Mouse (Mus musculus) cerebellum, postnatal 10 days (tissue): ENCODE data around the gene Ctla4.
A peak's percentile ranks its signal among the peaks of the same experiment; 100 is the strongest.

Experiments
- DNase-seq, 2 experiments: peaks; one replicate each; pipeline ENCODE4 v3.0.0; 2021; ENCODE audit warnings: mixed read lengths in 2 of 2

Gene Ctla4

DNA sequence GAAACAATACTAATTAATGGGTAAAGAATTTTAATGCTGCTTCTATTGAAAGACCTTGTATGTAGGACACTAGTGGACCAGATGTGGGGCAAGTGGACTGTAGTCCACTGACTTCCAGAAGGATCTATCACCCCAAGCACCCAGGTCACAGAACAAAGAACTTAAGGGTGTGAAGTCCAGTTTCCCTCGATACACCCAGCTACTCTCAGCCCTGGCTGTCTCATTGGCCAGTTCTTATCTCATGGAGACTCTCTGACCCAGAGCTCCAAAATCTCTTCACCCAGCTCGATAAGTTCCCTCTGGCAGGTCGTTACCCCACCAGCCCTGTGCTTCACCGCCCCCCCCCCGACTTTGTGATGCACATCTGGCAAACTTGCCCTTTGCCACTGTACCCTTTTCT, 20.8 kb upstream of the Ctla4 start:
- no peak for DNase-seq

DNA sequence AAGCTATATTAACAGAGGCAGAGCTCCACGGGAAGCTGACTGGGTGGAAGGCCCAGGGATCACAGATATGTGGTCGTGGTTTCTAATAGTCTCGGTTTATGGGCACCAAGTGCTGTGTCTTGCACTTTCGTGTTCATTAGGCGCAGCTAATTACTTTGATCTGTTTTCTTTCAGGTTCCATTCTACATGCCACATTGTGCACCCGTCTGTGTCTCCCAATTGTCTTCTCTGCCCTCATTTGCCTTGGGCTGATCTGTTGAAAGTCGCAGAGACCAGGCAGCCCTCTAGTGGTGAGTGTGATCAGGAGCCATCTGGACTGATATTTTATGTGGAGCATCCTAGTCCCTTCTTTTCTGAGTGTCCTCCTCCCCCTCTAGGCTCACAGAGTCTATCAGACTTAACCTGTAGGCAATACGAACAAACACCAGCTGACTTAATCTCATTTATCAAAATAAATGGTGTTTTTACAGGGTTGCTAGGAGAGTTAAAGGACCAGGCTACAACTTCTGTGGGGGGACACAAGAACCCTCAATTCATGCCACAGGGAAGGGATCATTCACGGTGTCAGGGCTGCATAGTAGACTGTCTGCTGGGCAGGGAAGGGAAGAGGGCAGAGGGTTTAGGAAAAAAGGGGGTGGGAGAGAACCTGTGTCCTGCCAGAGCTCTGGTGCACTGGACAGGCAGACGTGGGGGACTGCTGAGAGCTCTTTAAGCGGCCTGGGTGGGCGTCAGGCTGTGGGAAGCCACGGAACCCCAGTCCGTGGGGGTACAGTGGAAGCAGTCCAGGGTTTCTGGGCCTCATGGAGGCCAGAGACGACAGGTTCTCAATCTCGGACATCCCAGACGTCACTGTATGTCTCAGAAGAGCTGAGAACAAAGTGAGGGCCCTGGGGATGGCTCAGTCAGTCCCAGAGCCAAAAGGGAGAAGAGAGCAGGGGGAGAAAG, 18.2 kb upstream of the Ctla4 start:
- peak; percentile 77 to 82 for DNase-seq

DNA sequence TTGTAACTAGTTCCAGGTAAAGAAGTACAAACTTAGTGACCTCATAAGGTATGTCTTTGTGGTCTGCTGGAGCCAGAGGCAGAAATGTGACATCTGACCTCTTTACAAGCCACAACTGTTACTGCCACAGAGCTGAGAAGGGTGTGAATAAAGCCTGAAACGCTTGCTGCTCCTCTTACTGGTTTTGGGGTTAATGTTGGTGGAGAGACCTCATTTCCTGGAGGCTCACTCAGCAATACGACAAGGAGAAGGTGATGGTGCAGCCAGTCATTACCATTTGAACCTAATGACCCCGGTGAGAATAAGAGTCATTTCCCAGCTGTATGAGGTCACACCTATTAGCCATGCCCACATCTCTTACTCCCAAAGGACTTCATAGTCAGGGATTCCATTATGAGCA, 11.5 kb upstream of the Ctla4 start:
- no peak for DNase-seq

DNA sequence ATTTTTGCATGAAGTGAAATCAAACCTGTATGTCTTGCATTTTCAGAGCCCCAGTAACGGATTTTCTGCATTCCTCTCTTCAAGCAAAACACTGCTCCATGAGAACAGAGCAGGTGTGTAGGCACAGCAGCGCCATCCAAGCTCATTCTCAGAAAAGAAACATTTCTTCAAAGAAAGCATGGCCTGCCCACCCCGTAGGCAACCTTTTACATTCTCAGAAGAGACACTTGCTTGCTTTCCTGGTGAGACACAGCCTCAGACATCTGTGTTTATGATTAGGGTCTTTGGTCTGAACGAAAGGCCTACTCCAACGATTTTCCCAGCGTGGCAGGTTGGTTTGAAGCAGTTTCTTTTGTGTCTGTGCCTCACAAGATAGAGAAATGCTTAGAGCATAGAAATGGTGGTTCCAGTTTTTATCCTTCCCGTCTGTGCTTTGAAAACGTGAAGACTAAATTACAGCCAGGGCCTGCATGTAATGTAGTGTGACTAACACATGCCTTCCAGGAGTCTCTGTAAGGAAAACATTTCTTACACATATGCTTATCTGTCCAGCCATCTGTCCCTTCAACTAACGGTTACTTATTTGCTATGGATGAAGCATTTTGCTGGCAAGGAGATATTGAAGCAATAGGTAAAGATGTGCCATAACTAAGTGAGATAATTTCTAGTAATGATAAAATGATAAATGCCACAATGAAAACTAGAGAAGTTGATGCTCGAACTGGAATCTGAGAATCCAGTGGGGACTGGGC, 6.5 kb upstream of the Ctla4 start:
- no peak for DNase-seq

DNA sequence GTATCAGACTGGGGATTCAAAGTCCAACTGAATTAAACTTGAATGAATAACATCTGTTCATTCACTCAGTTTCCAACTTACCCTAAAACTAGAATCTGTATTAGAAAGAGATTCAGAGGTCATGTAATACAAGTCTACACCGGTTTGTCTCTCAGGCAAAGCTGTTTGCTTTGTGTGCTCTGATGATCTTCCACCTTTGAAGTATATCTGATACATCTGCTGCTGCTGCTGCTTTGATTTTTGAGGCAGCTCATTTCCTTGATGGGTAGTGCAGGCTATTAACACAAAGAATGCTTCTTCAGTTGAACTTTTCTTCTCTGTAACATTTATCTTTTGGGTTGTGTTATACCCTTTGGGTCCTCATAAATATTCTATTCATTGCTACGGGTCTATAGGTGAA, 4.0 kb upstream of the Ctla4 start:
- no peak for DNase-seq

DNA sequence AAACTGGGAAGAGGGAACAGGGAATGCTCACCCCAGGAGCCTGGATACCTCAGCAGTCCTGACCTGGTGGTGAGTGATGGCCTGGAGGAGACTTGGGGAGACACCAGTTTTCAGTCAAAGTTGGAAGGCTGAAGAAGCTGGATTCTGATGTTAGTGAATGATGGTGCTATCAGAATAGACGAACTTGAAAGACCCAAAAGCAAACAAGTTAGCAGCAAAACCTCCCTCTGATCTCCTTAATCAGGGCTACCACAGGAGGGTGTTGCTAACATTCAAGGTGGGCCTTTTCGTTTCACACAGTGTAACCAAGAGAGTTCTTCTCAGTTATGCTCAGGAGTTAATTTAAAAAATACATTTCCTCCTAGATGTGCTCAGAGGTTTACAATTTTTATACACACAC, 3.5 kb upstream of the Ctla4 start:
- DNase-seq, result no peak

DNA sequence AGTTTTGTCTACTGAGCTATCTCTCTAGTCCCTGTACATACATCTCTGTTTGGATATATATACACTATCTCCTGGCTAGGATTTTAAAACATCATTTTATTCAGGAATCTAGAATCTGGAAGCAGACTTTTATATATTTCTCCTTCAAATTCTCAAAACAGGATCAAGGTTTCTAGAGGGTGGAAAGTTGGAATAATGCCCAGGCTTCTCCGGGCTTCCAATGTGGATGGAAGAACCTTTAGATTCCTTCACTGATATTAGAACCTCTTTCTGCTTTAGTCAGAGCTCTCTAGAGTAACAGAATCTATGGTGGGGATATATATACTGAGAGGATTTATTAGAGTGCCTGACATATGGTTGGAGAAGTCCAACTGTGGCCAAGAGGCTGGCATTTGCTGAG, 2.2 kb upstream of the Ctla4 start:
- DNase-seq, result peak in 1 of 2 experiments; percentile 30

DNA sequence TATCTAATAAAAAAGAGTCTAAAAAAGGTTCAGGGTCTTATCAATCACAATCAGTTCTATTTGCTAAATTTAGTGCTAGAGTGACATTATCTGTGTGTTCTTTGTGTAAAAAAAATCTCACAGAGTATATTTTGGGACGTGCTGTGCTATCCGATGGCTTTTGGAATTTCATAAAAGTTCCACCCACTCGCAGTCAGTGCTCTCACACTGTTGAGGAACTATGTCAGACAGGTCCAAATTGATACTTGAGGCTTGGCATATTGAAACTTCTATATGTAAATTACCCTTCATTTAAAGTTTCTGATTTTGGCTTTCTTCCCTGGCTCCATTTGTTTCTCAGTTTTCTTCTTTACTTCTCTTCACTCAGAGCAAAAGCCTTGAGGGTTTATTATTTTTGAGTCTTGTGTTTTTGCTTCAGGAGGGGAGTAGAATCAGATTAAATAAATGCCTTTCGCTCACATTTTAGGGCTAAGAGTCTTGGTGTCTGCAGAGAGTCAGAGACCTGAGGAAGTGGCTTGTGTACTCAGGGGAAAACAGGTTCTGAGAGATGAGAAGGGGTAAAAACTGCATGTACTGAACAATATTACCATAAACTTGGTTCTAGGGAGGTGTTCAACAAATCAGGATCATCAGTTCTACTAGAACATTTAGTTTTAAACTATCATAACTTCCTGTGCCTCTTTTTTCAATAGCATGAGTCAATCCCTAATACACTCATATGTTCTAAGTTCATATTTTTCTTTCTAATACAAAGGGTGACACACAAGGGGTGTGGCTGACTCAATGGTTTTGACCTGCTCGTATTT, 11.5 kb downstream of the Ctla4 start:
- no peak for DNase-seq

DNA sequence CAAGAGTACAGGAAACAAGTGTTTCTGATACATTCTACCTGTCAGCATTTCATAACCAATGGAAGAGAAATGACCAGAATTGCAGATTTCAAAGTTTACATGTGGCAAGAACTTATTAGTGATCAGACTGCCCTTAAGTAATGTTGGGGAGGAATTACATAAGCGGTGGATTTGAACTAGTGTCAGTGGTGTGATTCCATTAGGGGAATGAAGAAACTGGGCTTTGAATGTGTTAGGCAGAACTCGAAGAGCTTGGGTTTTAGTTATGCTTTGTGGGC, 12.1 kb downstream of the Ctla4 start:
- DNase-seq, result no peak

DNA sequence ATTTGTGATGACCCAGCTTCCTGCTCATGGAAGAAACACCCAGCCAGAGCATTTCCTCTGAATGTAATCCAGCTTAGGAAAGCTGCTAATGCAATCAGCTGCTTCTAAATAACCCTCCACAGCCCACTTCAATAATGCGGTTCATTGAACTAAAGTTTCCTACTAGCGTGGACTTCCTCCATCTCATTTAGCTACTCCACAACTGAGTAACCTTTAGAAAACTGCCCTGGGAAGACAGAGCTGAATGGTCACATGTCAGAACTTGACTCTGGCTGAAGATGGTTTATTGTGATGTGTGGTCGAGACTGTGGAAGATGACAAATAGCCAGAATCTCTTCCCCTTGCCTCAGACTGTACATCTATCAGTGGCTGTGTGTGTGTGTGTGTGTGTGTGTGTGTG, 12.4 kb downstream of the Ctla4 start:
- DNase-seq, result no peak

DNA sequence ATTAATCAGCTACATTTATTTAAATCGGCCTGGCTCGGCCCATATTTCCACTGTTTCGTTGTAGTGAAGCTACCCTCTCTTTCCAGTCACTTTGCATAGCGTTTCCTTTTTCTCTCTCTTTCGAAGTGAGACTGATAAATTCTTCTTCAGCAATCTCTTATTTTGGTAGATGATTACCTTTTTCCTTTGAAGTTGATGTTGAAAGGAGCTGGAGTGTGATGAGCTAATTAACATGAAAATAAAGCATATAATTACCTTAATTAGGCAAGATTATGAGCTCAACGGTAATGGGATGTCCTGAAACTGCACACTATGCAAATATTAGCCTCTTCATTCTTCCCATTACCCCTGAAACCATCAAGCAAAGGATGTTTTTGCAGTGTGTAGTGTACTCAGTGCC, 15.7 kb downstream of the Ctla4 start:
- no peak for DNase-seq

DNA sequence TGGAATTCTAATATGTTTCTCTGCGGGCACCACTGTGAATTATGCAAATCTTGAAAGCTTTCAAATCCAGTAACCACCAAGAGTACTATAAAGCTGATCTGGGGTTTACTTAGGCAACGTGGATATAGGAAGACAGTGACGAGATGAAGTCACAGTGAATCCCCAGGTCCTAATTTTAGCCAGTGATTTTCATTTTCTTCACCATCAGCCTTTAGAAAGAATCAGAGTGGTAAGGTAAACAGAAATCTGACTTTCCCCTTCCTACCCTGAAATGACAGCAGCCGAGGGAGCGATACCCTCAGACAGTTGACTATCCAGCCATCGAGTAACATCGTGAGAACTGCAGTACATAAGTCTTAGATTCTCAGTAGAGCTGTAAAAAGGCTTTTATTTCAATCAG, 16.3 kb downstream of the Ctla4 start:
- no peak for DNase-seq

DNA sequence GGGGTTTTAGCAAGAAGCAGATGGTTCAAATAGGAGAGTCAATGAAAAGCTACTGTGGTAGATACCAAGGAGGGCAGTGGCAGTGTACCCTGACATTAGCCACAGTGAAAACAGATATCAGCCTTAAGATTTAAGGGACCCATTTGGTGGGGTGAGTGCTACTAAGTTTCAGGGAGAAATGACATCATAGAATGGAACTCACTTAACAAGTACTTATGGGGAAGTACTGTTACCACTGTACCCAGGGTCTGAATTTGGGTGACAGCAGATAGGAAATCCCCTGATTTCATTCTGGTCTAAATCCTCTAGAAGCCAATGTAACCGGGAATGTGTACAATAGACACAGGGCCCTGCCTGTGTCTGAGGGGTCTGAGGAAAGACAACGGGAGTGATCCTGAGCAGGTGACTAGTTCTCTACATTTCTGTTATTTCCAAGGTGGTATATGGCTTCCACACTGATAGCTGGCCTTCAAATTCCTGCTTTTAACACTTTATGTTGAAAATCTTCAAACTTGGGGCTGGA, 17.7 kb downstream of the Ctla4 start:
- DNase-seq, result no peak

DNA sequence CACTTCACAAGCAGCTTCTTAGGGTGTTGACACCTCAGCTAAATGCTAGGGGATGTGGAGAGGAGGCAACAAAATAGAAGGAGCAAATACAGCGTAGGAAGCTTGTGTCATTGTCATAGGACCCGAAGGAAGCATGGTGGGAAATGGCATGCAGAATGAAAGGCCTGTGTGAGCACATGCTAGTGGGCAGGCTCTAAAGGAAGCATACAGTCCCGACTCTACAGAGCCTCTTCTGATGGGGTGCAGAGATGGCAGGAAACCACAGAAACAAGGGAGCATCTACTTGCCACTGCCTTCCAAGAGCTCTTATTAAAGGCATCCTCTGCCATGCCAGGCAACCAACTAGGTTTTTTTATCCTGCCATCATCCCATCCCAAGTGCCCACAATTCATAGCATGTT, 20.7 kb downstream of the Ctla4 start:
- DNase-seq, result no peak

DNA sequence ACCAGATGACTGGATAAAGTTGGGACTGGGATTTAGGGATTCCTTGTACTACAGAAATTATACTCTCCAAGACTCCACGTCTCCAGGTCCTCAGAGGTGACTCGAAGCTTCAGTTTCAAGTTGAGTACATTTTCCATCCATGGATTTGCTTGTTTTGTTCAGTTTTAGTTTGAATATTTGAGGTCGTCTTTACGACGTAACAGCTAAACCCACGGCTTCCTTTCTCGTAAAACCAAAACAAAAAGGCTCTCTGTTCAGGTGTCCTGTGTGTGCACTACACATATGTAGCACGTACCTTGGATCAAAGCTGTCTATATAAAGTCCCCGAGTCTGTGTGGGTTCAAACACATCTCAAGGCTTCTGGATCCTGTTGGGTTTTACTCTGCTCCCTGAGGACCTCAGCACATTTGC, 22.0 kb downstream of the Ctla4 start:
- no peak for DNase-seq

DNA sequence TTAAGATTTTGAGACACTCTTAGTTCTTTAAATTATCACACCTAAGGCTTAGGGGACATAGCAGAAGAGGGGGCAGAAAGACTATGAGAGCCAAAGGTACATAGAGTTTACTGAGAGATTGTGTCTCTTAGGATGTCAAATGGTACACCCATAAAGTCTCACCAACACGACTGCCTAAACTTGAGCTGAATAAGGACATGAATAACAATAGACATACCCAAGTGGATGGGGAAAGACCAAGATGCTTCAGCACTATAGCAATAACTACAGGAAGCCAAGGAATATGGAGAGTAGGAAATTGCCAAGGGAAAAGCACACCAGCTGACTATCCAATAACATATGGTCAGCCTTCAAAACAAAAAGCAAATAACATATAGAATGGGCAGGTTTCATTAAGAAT, 22.9 kb downstream of the Ctla4 start:
- DNase-seq, result no peak

DNA sequence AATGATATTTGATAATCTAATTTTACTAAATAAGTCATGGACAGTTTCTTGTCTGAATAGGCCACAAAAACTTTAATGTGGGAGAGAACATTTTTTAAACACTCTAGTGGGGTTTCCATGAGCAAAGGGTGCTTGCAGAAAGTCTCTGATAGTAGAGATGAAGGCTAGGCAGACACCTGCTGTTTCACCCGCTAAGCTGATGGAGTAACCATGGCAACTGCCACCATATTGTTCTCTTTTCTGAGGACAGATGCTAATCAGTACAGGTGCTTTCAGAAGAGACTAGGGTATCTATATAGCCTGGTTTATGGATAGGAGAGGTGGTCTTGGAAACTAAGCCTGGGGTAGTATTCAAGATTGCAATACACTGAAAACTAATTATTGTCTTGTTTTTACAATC, 24.0 kb downstream of the Ctla4 start:
- DNase-seq, result no peak

DNA sequence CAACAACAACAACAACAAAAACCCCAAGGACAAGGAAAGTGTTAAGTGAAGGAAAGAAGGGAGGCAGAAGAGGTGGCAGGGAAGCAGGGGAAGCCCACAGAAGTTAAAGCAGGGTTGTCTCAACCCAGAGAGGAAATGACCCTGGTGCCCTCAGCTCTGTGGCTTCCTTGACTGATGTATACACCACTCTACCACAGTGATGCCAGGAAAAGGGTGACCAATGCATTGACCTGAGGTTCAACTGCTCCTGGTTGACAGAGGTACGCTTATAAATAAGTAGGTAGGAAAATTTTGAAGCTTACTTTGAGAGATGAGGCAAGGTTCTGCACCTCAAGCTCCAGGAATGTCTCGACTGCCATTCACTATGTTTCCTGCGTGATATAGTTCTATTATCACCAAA, 24.8 kb downstream of the Ctla4 start:
- DNase-seq, result no peak

DNA sequence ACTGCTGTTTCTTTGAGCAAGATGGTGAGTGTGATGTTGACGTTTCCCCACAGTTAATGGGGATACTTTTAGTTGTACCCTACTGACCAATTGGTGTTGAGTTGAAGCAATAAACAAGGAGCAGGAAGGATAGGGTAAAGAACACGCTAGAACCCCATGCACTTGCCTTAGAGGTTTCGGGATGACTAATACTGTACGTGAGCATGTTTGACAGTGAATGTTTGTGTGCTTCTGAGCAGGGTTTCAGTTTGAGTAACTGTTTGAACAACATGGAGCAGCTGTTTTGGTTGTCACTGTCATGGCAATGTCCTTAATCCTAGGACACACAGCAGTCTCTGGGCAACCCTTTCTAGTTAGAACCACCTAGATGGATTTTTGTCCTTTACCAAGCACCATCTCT, 26.5 kb downstream of the Ctla4 start:
- DNase-seq, result no peak

DNA sequence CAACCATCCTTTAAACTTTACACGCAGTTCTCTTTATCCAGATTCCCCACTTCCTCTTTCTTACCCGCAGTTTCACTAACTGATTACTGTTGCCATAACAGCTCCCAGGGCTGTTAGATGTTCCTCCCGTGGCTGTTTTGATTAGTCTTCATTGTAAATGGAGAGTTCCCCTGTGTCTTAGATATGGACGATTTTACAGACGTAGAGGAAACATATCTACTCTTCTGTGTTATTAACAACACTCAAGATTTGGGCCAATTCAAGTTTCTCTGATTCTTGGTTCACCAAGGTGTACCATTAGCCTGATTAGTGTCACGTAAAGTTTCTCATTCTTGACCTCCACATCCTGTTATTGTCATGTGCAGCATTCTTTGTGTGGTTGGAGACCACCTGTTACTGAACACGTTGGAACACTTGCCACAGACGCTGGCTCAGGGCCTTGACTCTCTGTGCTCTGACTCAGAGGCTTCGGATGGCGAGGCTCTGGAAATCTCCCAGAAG, 29.5 kb downstream of the Ctla4 start:
- DNase-seq, result peak; percentile 7 to 22

DNA sequence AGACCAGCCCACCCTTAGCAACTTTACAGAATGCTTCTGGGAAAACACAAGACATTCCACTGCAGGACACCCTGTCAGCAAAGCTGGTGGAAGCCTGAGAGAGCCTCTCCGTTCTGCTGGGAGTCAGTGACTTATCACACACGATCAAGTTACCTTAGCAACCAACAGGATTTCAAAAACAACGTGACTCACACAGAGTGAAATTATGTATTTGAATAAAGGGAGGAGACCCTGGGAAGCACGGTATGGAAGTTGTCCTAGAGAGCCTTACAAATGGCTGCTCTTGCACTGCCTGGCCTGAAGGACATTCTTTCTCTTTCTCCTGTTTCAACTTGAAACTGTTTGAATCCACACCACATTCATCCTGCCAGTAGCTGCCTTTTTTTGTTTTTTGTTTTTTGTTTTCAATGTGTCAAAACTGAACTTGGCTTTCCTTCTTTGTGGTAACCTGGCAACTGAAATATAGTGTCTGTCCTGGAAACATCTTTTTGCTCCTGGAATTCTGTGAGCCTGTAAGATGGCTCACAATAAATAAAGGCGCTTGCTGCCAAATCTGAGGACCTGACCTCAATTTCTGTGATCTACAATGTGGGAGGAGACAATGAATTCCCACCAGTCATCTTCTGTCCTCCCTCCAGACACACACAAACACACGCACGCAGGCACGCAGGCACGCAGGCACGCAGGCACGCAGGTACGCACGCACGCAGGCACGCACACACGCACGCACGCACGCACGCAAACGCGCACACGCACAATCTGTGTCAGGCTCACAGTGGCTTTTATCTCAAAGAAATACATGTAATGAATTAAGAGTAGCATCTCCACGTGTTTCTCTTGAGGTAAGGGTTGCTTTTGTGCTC, 33.9 kb downstream of the Ctla4 start:
- DNase-seq, result peak in 1 of 2 experiments; percentile 5

DNA sequence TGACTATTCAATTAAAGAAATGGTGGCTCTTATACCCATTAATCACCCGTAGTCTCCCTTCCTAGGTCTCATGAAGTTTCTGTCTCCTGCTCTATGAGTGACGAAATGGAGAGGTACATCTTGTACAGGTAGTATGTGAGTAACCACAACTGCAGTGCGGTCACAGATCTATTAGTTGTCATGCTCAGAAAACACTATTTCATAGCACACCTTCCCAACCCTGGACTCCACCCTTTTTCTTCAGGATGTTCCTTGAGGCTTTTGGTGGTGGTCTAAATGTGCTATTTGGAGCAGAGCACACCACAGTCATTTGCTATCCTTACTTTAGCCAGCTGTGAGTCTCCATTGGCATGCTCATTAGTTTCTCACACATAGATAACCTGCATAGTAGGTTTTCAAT, 42.2 kb downstream of the Ctla4 start:
- DNase-seq, result no peak
